Mouse (Mus musculus) liver, embryonic 13.5 days (tissue): Measurements from ENCODE around the gene Far1. TPM values are rescaled to one million over a fixed set of nuclear protein-coding genes. Genes with fewer than 3 reads are reported as not detected.

Experiments used
- ATAC-seq: fragments of 200-750 bp; cut with Nextera tagmentation; 2 replicates; pipeline ENCODE4 v1.8.0; 2017; ENCODE audit warnings: low read depth, mild to moderate bottlenecking, moderate number of reproducible peaks, moderate library complexity
- DNase-seq: peaks from one replicate; pipeline ENCODE4 v3.0.0; 2022
- H3K27ac ChIP-seq: fragments of 300-500 bp; sonication (generic); 2 replicates; pipeline ENCODE4 v1.5.1; 2015; ENCODE audit warnings: moderate library complexity, mild to moderate bottlenecking, inconsistent platforms
- H3K27me3 ChIP-seq: fragments of 300-500 bp; sonication (generic); 2 replicates; pipeline ENCODE4 v1.6.1; 2015; ENCODE audit warnings: mild to moderate bottlenecking, inconsistent platforms
- H3K36me3 ChIP-seq: fragments of 300-500 bp; sonication (generic); 2 replicates; pipeline ENCODE4 v1.6.1; 2015; ENCODE audit warnings: mild to moderate bottlenecking, inconsistent platforms
- H3K4me1 ChIP-seq: fragments of 300-500 bp; sonication (generic); replicated peaks from 2 replicates; pipeline ENCODE4 v1.6.1; 2015; ENCODE audit warnings: inconsistent platforms
- H3K4me2 ChIP-seq: fragments of 300-500 bp; sonication (generic); 2 replicates; pipeline ENCODE4 v1.6.1; 2015; ENCODE audit warnings: inconsistent platforms, mild to moderate bottlenecking, moderate library complexity
- H3K4me3 ChIP-seq: fragments of 300-500 bp; sonication (generic); replicated peaks from 2 replicates; pipeline ENCODE4 v1.5.1; 2015; ENCODE audit warnings: mild to moderate bottlenecking, inconsistent platforms
- H3K9ac ChIP-seq: fragments of 300-500 bp; sonication (generic); 2 replicates; pipeline ENCODE4 v1.6.1; 2015; ENCODE audit warnings: mild to moderate bottlenecking, inconsistent platforms
- H3K9me3 ChIP-seq: fragments of 300-500 bp; sonication (generic); replicated peaks from 2 replicates; pipeline ENCODE4 v1.6.1; 2016; ENCODE audit warnings: inconsistent platforms
- WGBS: fragments of 180-500 bp; shearing (Covaris S2); methylation state at CpG from one replicate; pipeline ENCODE4 v1.1.7; 2015; ENCODE audit not compliant: insufficient replicate concordance; 5-methylcytosine and 5-hydroxymethylcytosine counted together
- polyA plus RNA-seq: library from polyadenylated mRNA; unstranded; fragments of >200 nt; fragmentation: Nextera tagmentation; extraction: Ambion mirVana; gene quantifications from 2 replicates; pipeline ENCODE4 v1.2.1, GENCODE M21; 2015

Far1 gene
- polyA plus RNA-seq, 1 experiment from 2014 or later = 26.1 TPM

- H3K9ac ChIP-seq = peak overlapping the region; percentile 88
- H3K4me1 ChIP-seq = peaks cover 44% of the 10 kb centered on the region
- no peaks in the 10 kb centered on the region for H3K36me3 ChIP-seq
- peak; percentile 34 for ATAC-seq
- peak overlapping the region; percentile 86 for H3K4me3 ChIP-seq
- H3K9me3 ChIP-seq = no peaks in the 10 kb centered on the region
- peaks cover 6% of the 10 kb centered on the region; the same call in 1 of the 2 replicates for H3K27me3 ChIP-seq
- H3K27ac ChIP-seq = peak overlapping the region; percentile 84
- H3K4me2 ChIP-seq = peak overlapping the region; percentile 97
- 6% methylated on average over 20 of the region's 20 CpGs for WGBS
- DNase-seq = peak; percentile 34
Observed at GRCm38 (mm10) chr7:113512527-113513285, 928 bp upstream of the Far1 start.

GRCm38 (mm10) chr7:113513963-113514649, 472 bp downstream of the Far1 start:
- peak overlapping the region; percentile 86 for H3K4me3 ChIP-seq
- H3K27me3 ChIP-seq = peaks cover 2% of the 10 kb centered on the region; the same call in 1 of the 2 replicates
- peak overlapping the region; percentile 88 for H3K9ac ChIP-seq
- H3K36me3 ChIP-seq = no peaks in the 10 kb centered on the region
- peaks cover 46% of the 10 kb centered on the region for H3K4me1 ChIP-seq
- ATAC-seq (peak; percentile 78), DNase-seq (no peak)
- 1% methylated on average over 42 of the region's 45 CpGs for WGBS
- peak overlapping the region; percentile 97 for H3K4me2 ChIP-seq
- H3K27ac ChIP-seq = peak overlapping the region; percentile 84
- H3K9me3 ChIP-seq = no peaks in the 10 kb centered on the region

GRCm38 (mm10) chr7:113515831-113516230, 2.2 kb downstream of the Far1 start:
- peak overlapping the region; percentile 3; the same call in 1 of the 2 replicates for H3K4me2 ChIP-seq
- peaks cover 2% of the 10 kb centered on the region; the same call in 1 of the 2 replicates for H3K27me3 ChIP-seq
- 78% methylated on average over 4 of the region's 4 CpGs for WGBS
- DNase-seq = no peak
- no peaks in the 10 kb centered on the region for H3K9me3 ChIP-seq
- peaks cover 46% of the 10 kb centered on the region for H3K4me1 ChIP-seq
- ATAC-seq = no peak
- H3K9ac ChIP-seq = no peak overlapping the region
- no peak overlapping the region for H3K27ac ChIP-seq
- no peak overlapping the region for H3K4me3 ChIP-seq
- no peaks in the 10 kb centered on the region for H3K36me3 ChIP-seq

GRCm38 (mm10) chr7:113518419-113518818, 4.8 kb downstream of the Far1 start:
- no peak for DNase-seq
- H3K9ac ChIP-seq = no peak overlapping the region
- H3K9me3 ChIP-seq = no peaks in the 10 kb centered on the region
- H3K36me3 ChIP-seq = no peaks in the 10 kb centered on the region
- peaks cover 31% of the 10 kb centered on the region for H3K4me1 ChIP-seq
- no peak overlapping the region for H3K27ac ChIP-seq
- no peaks in the 10 kb centered on the region for H3K27me3 ChIP-seq
- no peak for ATAC-seq
- H3K4me3 ChIP-seq = no peak overlapping the region
- no peak overlapping the region for H3K4me2 ChIP-seq
- 14% methylated on average over 3 of the region's 3 CpGs for WGBS

GRCm38 (mm10) chr7:113518961-113519360, 5.3 kb downstream of the Far1 start:
- no peak for DNase-seq

GRCm38 (mm10) chr7:113543158-113543557, 29.5 kb downstream of the Far1 start:
- H3K9me3 ChIP-seq = no peaks in the 10 kb centered on the region
- ATAC-seq = peak; percentile 74
- WGBS = 56% methylated on average over 1 of the region's 1 CpGs

More at GRCm38 (mm10) chr7:113518961-113519360, 5.3 kb downstream of the Far1 start:
- Histone ChIP-seq H3K4me3 (no peak overlapping the region), H3K4me1 (peaks cover 31% of the 10 kb centered on the region), H3K27ac (no peak overlapping the region), H3K9me3 (no peaks in the 10 kb centered on the region), H3K27me3 (no peaks in the 10 kb centered on the region), H3K4me2 (no peak overlapping the region), H3K9ac (no peak overlapping the region), H3K36me3 (no peaks in the 10 kb centered on the region)
- ATAC-seq = no peak
- 68% methylated on average over 2 of the region's 2 CpGs for WGBS

GRCm38 (mm10) chr7:113551742-113552463, 38.3 kb downstream of the Far1 start:
- Histone ChIP-seq H3K9ac (no peak overlapping the region), H3K4me2 (no peak overlapping the region), H3K27ac (no peak overlapping the region), H3K36me3 (peaks cover 6% of the 10 kb centered on the region; the same call in 1 of the 2 replicates), H3K4me3 (no peak overlapping the region), H3K27me3 (no peaks in the 10 kb centered on the region), H3K9me3 (no peaks in the 10 kb centered on the region), H3K4me1 (0 out of 2 replicates have a peak, but pooled peaks cover 8% of the 10 kb centered on the region)
- ATAC-seq (peak; percentile 68; the same call in 1 of the 2 replicates), DNase-seq (no peak)

More at GRCm38 (mm10) chr7:113543158-113543557, 29.5 kb downstream of the Far1 start:
- H3K4me2 ChIP-seq = no peak overlapping the region
- peaks cover 13% of the 10 kb centered on the region; the same call in 1 of the 2 replicates for H3K36me3 ChIP-seq
- no peak for DNase-seq
- H3K27ac ChIP-seq = no peak overlapping the region
- H3K4me1 ChIP-seq = no peaks in the 10 kb centered on the region
- H3K27me3 ChIP-seq = no peaks in the 10 kb centered on the region
- H3K9ac ChIP-seq = no peak overlapping the region
- no peak overlapping the region for H3K4me3 ChIP-seq

- H3K4me1 ChIP-seq = 0 out of 2 replicates have a peak, but pooled peaks cover 8% of the 10 kb centered on the region
- no peak overlapping the region for H3K9ac ChIP-seq
- no peak overlapping the region for H3K4me2 ChIP-seq
- no peak for DNase-seq
- H3K4me3 ChIP-seq = no peak overlapping the region
- peaks cover 6% of the 10 kb centered on the region; the same call in 1 of the 2 replicates for H3K36me3 ChIP-seq
- H3K9me3 ChIP-seq = no peaks in the 10 kb centered on the region
- H3K27me3 ChIP-seq = no peaks in the 10 kb centered on the region
- H3K27ac ChIP-seq = no peak overlapping the region
- 62% methylated on average over 2 of the region's 2 CpGs for WGBS
- ATAC-seq = no peak
Observed at GRCm38 (mm10) chr7:113552508-113552907, 38.9 kb downstream of the Far1 start.

GRCm38 (mm10) chr7:113556138-113556537, 42.5 kb downstream of the Far1 start:
- no peaks in the 10 kb centered on the region for H3K9me3 ChIP-seq
- H3K4me1 ChIP-seq = 0 out of 2 replicates have a peak, but pooled peaks cover 8% of the 10 kb centered on the region
- no peak overlapping the region for H3K4me3 ChIP-seq
- peaks cover 5% of the 10 kb centered on the region; the same call in 1 of the 2 replicates for H3K36me3 ChIP-seq
- DNase-seq (no peak), ATAC-seq (no peak)
- WGBS = 45% methylated on average over 1 of the region's 1 CpGs
- H3K27ac ChIP-seq = no peak overlapping the region
- H3K9ac ChIP-seq = no peak overlapping the region
- no peak overlapping the region for H3K4me2 ChIP-seq
- no peaks in the 10 kb centered on the region for H3K27me3 ChIP-seq

- Histone ChIP-seq H3K9me3 (no peaks in the 10 kb centered on the region), H3K9ac (no peak overlapping the region), H3K4me1 (no peaks in the 10 kb centered on the region), H3K4me3 (no peak overlapping the region), H3K4me2 (no peak overlapping the region), H3K27me3 (no peaks in the 10 kb centered on the region), H3K36me3 (peaks cover 8% of the 10 kb centered on the region; the same call in 1 of the 2 replicates), H3K27ac (no peak overlapping the region)
- DNase-seq (no peak), ATAC-seq (no peak)
- WGBS = 66% methylated on average over 1 of the region's 1 CpGs
Observed at GRCm38 (mm10) chr7:113566892-113567291, 53.3 kb downstream of the Far1 start.

GRCm38 (mm10) chr7:113571121-113571520, 57.5 kb downstream of the Far1 start:
- Histone ChIP-seq H3K9me3 (no peaks in the 10 kb centered on the region), H3K27ac (no peak overlapping the region), H3K4me3 (no peak overlapping the region), H3K9ac (no peak overlapping the region), H3K36me3 (peaks cover 8% of the 10 kb centered on the region; the same call in 1 of the 2 replicates), H3K4me2 (no peak overlapping the region), H3K27me3 (no peaks in the 10 kb centered on the region), H3K4me1 (no peaks in the 10 kb centered on the region)
- whole genome bisulfite sequencing = 77% methylated on average over 6 of the region's 6 CpGs
- ATAC-seq = no peak
- DNase-seq = no peak
